Mouse (Mus musculus) MEL-GATA-1-ER (cell line): ENCODE results near the gene Lcat.
"Not testable (repeated sequence)": the region's sequence is repeated elsewhere in the genome, so short reads cannot be mapped to it uniquely, and the experiment has no call there.

ENCODE experiments used
- DNase-seq: peaks from one replicate; pipeline ENCODE4 v3.0.0-alpha.2; 2012; ENCODE audit warnings: low read depth; ENCODE audit errors: extremely low read depth

Gene Lcat

GRCm38 (mm10) chr8:105943321-105943739, at the start of gene Lcat:
Gene Lcat, minus strand, starts transcription at chr8:105943382.
- no peak for DNase-seq

GRCm38 (mm10) chr8:105992499-105992898, 49.3 kb upstream of the Lcat start:
- no peak for DNase-seq

GRCm38 (mm10) chr8:105991546-105991945, 48.4 kb upstream of the Lcat start:
- DNase-seq = no peak

- DNase-seq = peak; percentile 69
Measured at GRCm38 (mm10) chr8:105990856-105991387, 47.7 kb upstream of the Lcat start, which contains the start of gene Dus2. Gene Dus2, plus strand, starts transcription at chr8:105991337.

- DNase-seq = no peak
Measured at GRCm38 (mm10) chr8:105988546-105988945, 45.4 kb upstream of the Lcat start.

GRCm38 (mm10) chr8:105983406-105983805, 40.2 kb upstream of the Lcat start:
- not testable (repeated sequence) for DNase-seq

GRCm38 (mm10) chr8:105981146-105981545, 38.0 kb upstream of the Lcat start:
- DNase-seq = no peak

GRCm38 (mm10) chr8:105979325-105979724, 36.1 kb upstream of the Lcat start, which contains the start of gene Dpep3:
Gene Dpep3, minus strand, starts transcription at chr8:105979429.
- DNase-seq = no peak

GRCm38 (mm10) chr8:105975363-105975762, 32.2 kb upstream of the Lcat start:
- DNase-seq = no peak

- DNase-seq = no peak
Measured at GRCm38 (mm10) chr8:105971019-105971720, 28.0 kb upstream of the Lcat start.

- DNase-seq = no peak
Measured at GRCm38 (mm10) chr8:105969367-105969766, 26.2 kb upstream of the Lcat start.

GRCm38 (mm10) chr8:105966692-105967311, 23.6 kb upstream of the Lcat start:
- peak; percentile 78 for DNase-seq

- DNase-seq = peak; percentile 51
Measured at GRCm38 (mm10) chr8:105965905-105966341, 22.7 kb upstream of the Lcat start, which contains the start of gene Slc12a4. Gene Slc12a4, minus strand, starts transcription at chr8:105966097.

- peak; percentile 42 for DNase-seq
Measured at GRCm38 (mm10) chr8:105965266-105965904, 22.2 kb upstream of the Lcat start.

- DNase-seq = no peak
Measured at GRCm38 (mm10) chr8:105964506-105965265, 21.5 kb upstream of the Lcat start.

GRCm38 (mm10) chr8:105961536-105961935, 18.4 kb upstream of the Lcat start:
- DNase-seq = peak; percentile 31

- DNase-seq = no peak
Measured at GRCm38 (mm10) chr8:105961101-105961500, 17.9 kb upstream of the Lcat start.

GRCm38 (mm10) chr8:105959350-105959749, 16.2 kb upstream of the Lcat start:
- no peak for DNase-seq

- no peak for DNase-seq
Measured at GRCm38 (mm10) chr8:105957813-105958212, 14.6 kb upstream of the Lcat start.

- DNase-seq = no peak
Measured at GRCm38 (mm10) chr8:105956556-105956955, 13.4 kb upstream of the Lcat start.

- DNase-seq = no peak
Measured at GRCm38 (mm10) chr8:105951057-105951659, 8.0 kb upstream of the Lcat start.
